Mouse (Mus musculus): Measurements from ENCODE around the gene Cubn.

DNA sequence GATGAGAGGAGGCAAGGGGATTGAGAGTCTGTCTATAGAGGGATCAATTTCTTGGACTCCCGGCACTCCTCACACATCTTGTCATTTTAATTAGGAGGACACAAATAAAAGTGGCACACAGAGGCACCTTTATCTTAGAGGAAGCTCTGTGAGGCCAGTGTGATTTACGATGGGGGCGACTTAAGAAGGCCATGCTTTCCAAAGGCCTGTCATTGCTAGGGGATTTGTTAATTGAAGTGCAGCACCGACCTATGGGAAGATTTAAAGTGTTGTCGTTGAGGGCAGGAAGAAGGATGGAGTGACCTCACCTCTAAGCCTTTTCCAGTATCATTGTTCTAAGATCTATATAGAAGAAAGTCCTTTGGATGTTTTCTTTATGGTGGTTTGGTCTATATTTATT is 9.9 kb upstream of the Cubn start:
- TF ChIP-seq CTCF (IDR thresholded peaks at IDR 0.05; ENCODE audit: low read depth) (no peak), EP300 (optimal IDR thresholded peaks at IDR 0.05) (no peak)
